Mouse (Mus musculus): ENCODE measurements at regions not wholly inside any gene's neighbourhood (a gene's known extent, or its start where the extent isn't known, plus 50 kb on each side); places are given as distances from the start of the nearest gene placed in this dataset.

GRCm38 (mm10) chr11:18396397-18396796 is 442.7 kb upstream of the Etaa1 start:
- no peak for TF ChIP-seq CTCF (IDR thresholded peaks at IDR 0.05; ENCODE audit: low read depth)
- TF ChIP-seq EP300 (IDR thresholded peaks at IDR 0.05; ENCODE audit: low read depth): no peak

Measured in liver, postnatal 0 days (tissue).